Mouse (Mus musculus) embryonic facial prominence, embryonic 11.5 days (tissue): Measurements from ENCODE around the gene Sh3bp2. TPM values are rescaled to one million over a fixed set of nuclear protein-coding genes. Genes with fewer than 3 reads are reported as not detected.

Experiments used
- ATAC-seq: fragments of 200-750 bp; cut with Nextera tagmentation; replicated peaks from 2 replicates; pipeline ENCODE4 v1.8.0; 2017; ENCODE audit warnings: low read depth; ENCODE audit not compliant: insufficient number of reproducible peaks, low FRiP score, low TSS enrichment
- DNase-seq: peaks from one replicate; pipeline ENCODE4 v3.0.0-alpha.2; 2015; ENCODE audit warnings: low spot score
- H3K27ac ChIP-seq: fragments of 300-500 bp; sonication (generic); replicated peaks from 2 replicates; pipeline ENCODE4 v1.5.1; 2014; ENCODE audit warnings: mild to moderate bottlenecking, low read depth, low read length, control low read depth
- H3K27me3 ChIP-seq: fragments of 300-500 bp; sonication (generic); 2 replicates; pipeline ENCODE4 v1.6.1; 2014; ENCODE audit warnings: mild to moderate bottlenecking, low read length, moderate library complexity, mixed read lengths; ENCODE audit not compliant: control insufficient read depth, insufficient read depth
- H3K36me3 ChIP-seq: fragments of 300-500 bp; sonication (generic); replicated peaks from 2 replicates; pipeline ENCODE4 v1.6.1; 2014; ENCODE audit warnings: low read depth, mild to moderate bottlenecking, low read length, moderate library complexity, mixed read lengths; ENCODE audit not compliant: control insufficient read depth, insufficient read depth
- H3K4me1 ChIP-seq: fragments of 300-500 bp; sonication (generic); 2 replicates; pipeline ENCODE4 v1.6.1; 2014; ENCODE audit warnings: low read length, mixed read lengths; ENCODE audit not compliant: control insufficient read depth, insufficient read depth
- H3K4me2 ChIP-seq: fragments of 300-500 bp; sonication (generic); 2 replicates; pipeline ENCODE4 v1.6.1; 2014; ENCODE audit warnings: low read depth, mild to moderate bottlenecking, control low read depth, low read length, moderate library complexity
- H3K4me3 ChIP-seq: fragments of 300-500 bp; sonication (generic); 2 replicates; pipeline ENCODE4 v1.5.1; 2014; ENCODE audit warnings: low read depth, low read length, control low read depth
- H3K9ac ChIP-seq: fragments of 300-500 bp; sonication (generic); replicated peaks from 2 replicates; pipeline ENCODE4 v1.6.1; 2014; ENCODE audit warnings: mild to moderate bottlenecking, control low read depth, low read length
- H3K9me3 ChIP-seq: fragments of 300-500 bp; sonication (generic); replicated peaks from 2 replicates; pipeline ENCODE4 v1.6.1; 2016; ENCODE audit warnings: mild to moderate bottlenecking, low read length, inconsistent platforms, mixed read lengths; ENCODE audit not compliant: control insufficient read depth
- WGBS: fragments of 180-500 bp; shearing (Covaris S2); extraction: QIAGEN DNeasy Blood & Tissue Kit; methylation state at CpG from one replicate; pipeline ENCODE4 v1.1.7; 2014; 5-methylcytosine and 5-hydroxymethylcytosine counted together
- polyA plus RNA-seq: library from polyadenylated mRNA; unstranded; fragments of >200 nt; fragmentation: Nextera tagmentation; extraction: Ambion mirVana; gene quantifications from 2 replicates; pipeline ENCODE4 v1.2.1, GENCODE M21; 2014

Gene Sh3bp2
- polyA plus RNA-seq, 1 experiment from 2014 or later, result 7.4 TPM

- Histone ChIP-seq H3K27ac (no peak overlapping the region), H3K27me3 (no peaks in the 10 kb centered on the region), H3K4me3 (no peak overlapping the region), H3K4me1 (no peaks in the 10 kb centered on the region), H3K9ac (no peak overlapping the region), H3K4me2 (no peak overlapping the region), H3K36me3 (no peaks in the 10 kb centered on the region), H3K9me3 (no peaks in the 10 kb centered on the region)
- ATAC-seq (no peak), DNase-seq (peak; percentile 30)
- 35% methylated on average over 5 of the region's 5 CpGs for WGBS
Measured at GRCm38 (mm10) chr5:34538527-34538926, 12.9 kb downstream of the Sh3bp2 start.

- DNase-seq, result no peak
- 85% methylated on average over 2 of the region's 2 CpGs for WGBS
- Histone ChIP-seq H3K9me3 (no peaks in the 10 kb centered on the region), H3K36me3 (no peaks in the 10 kb centered on the region), H3K4me2 (no peak overlapping the region), H3K4me3 (no peak overlapping the region), H3K4me1 (no peaks in the 10 kb centered on the region), H3K9ac (no peak overlapping the region), H3K27me3 (no peaks in the 10 kb centered on the region), H3K27ac (no peak overlapping the region)
- no peak for ATAC-seq
Measured at GRCm38 (mm10) chr5:34539121-34539520, 13.5 kb downstream of the Sh3bp2 start.

GRCm38 (mm10) chr5:34542166-34542565, 16.5 kb downstream of the Sh3bp2 start:
- H3K36me3 ChIP-seq, result no peaks in the 10 kb centered on the region
- WGBS, result 82% methylated on average over 1 of the region's 1 CpGs
- DNase-seq, result no peak
- ATAC-seq, result no peak
- no peaks in the 10 kb centered on the region for H3K9me3 ChIP-seq
- no peaks in the 10 kb centered on the region for H3K4me1 ChIP-seq
- no peaks in the 10 kb centered on the region for H3K27me3 ChIP-seq
- no peak overlapping the region for H3K4me3 ChIP-seq
- no peak overlapping the region for H3K27ac ChIP-seq
- no peak overlapping the region for H3K4me2 ChIP-seq
- no peak overlapping the region for H3K9ac ChIP-seq

- ATAC-seq, result no peak
- no peak for DNase-seq
- H3K27ac ChIP-seq, result no peak overlapping the region
- 65% methylated on average over 4 of the region's 4 CpGs for WGBS
- H3K4me1 ChIP-seq, result no peaks in the 10 kb centered on the region
- no peaks in the 10 kb centered on the region for H3K36me3 ChIP-seq
- no peak overlapping the region for H3K4me3 ChIP-seq
- H3K4me2 ChIP-seq, result no peak overlapping the region
- no peaks in the 10 kb centered on the region for H3K9me3 ChIP-seq
- H3K9ac ChIP-seq, result no peak overlapping the region
- no peaks in the 10 kb centered on the region for H3K27me3 ChIP-seq
Measured at GRCm38 (mm10) chr5:34543114-34543513, 17.5 kb downstream of the Sh3bp2 start.

GRCm38 (mm10) chr5:34547410-34547809, 21.8 kb downstream of the Sh3bp2 start:
- no peak overlapping the region for H3K27ac ChIP-seq
- no peaks in the 10 kb centered on the region for H3K9me3 ChIP-seq
- peaks cover 3% of the 10 kb centered on the region for H3K36me3 ChIP-seq
- no peak overlapping the region for H3K4me3 ChIP-seq
- no peaks in the 10 kb centered on the region; the same call in 1 of the 2 replicates for H3K4me1 ChIP-seq
- no peak overlapping the region for H3K9ac ChIP-seq
- H3K27me3 ChIP-seq, result no peaks in the 10 kb centered on the region
- ATAC-seq (no peak), DNase-seq (peak; percentile 33)
- no peak overlapping the region for H3K4me2 ChIP-seq

GRCm38 (mm10) chr5:34549135-34549482, 23.5 kb downstream of the Sh3bp2 start:
- Histone ChIP-seq H3K27me3 (no peaks in the 10 kb centered on the region), H3K27ac (no peak overlapping the region), H3K9ac (peak overlapping the region; percentile 98), H3K4me2 (peak overlapping the region; percentile 44), H3K9me3 (no peaks in the 10 kb centered on the region), H3K4me3 (peak overlapping the region; percentile 90), H3K4me1 (no peaks in the 10 kb centered on the region; the same call in 1 of the 2 replicates), H3K36me3 (peaks cover 6% of the 10 kb centered on the region)
- 21% methylated on average over 8 of the region's 8 CpGs for WGBS
- peak; percentile 5; the same call in 1 of the 2 replicates for ATAC-seq
- DNase-seq, result no peak

GRCm38 (mm10) chr5:34549483-34550221, 24.0 kb downstream of the Sh3bp2 start:
- peak overlapping the region; percentile 90 for H3K4me3 ChIP-seq
- H3K36me3 ChIP-seq, result peaks cover 6% of the 10 kb centered on the region
- no peaks in the 10 kb centered on the region for H3K27me3 ChIP-seq
- peak overlapping the region; percentile 65 for H3K27ac ChIP-seq
- DNase-seq (peak; percentile 87), ATAC-seq (peak; percentile 88)
- H3K9me3 ChIP-seq, result no peaks in the 10 kb centered on the region
- H3K4me2 ChIP-seq, result peak overlapping the region; percentile 44
- under 1% methylated on average over 41 of the region's 49 CpGs for WGBS
- peak overlapping the region; percentile 98 for H3K9ac ChIP-seq
- H3K4me1 ChIP-seq, result no peaks in the 10 kb centered on the region; the same call in 1 of the 2 replicates

- Histone ChIP-seq H3K36me3 (peaks cover 6% of the 10 kb centered on the region), H3K4me1 (no peaks in the 10 kb centered on the region; the same call in 1 of the 2 replicates), H3K9ac (peak overlapping the region; percentile 98), H3K27ac (no peak overlapping the region; the same call in 1 of the 2 replicates), H3K4me2 (peak overlapping the region; percentile 44), H3K4me3 (peak overlapping the region; percentile 90), H3K9me3 (no peaks in the 10 kb centered on the region), H3K27me3 (no peaks in the 10 kb centered on the region)
- DNase-seq (peak; percentile 2), ATAC-seq (no peak)
- 12% methylated on average over 6 of the region's 6 CpGs for WGBS
Measured at GRCm38 (mm10) chr5:34550251-34550650, 24.6 kb downstream of the Sh3bp2 start.
